Mouse (Mus musculus) CD8-positive naive resting alpha-beta T cell, adult 2 months (primary cell): Measurements from ENCODE around the gene Cacna1e.

Source experiments
- DNase-seq, 2 experiments: peaks; one replicate each; pipeline ENCODE4 v3.0.0; 2022; ENCODE audit warnings: low read depth in 2 of 2, low spot score in 2 of 2

The Cacna1e gene

GRCm38 (mm10) chr1:154635766-154636165 lies 248.5 kb downstream of the Cacna1e start:
- no peak for DNase-seq

DNA sequence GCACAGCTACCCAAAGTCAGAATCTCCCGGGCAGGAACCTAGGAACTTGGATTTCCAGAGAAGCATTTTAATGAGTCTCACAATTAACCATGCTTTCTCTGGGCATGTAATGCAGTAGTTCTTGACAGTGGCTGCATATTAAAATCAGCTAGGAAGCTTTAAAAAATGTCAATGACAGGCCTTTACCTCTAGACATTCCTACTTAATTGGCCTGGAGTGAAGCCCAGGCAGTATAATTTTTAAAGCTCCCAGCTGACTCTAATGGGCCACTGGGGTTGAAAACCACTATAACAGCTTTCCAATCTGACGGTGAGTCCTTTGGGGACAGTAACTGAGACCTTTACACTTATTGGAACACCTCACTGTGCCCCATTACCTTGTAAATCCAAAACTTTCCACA lies 251.4 kb downstream of the Cacna1e start:
- no peak for DNase-seq

- DNase-seq, result no peak
These were observed 261.3 kb downstream of the Cacna1e start for GRCm38 (mm10) chr1:154622666-154623653.

DNA sequence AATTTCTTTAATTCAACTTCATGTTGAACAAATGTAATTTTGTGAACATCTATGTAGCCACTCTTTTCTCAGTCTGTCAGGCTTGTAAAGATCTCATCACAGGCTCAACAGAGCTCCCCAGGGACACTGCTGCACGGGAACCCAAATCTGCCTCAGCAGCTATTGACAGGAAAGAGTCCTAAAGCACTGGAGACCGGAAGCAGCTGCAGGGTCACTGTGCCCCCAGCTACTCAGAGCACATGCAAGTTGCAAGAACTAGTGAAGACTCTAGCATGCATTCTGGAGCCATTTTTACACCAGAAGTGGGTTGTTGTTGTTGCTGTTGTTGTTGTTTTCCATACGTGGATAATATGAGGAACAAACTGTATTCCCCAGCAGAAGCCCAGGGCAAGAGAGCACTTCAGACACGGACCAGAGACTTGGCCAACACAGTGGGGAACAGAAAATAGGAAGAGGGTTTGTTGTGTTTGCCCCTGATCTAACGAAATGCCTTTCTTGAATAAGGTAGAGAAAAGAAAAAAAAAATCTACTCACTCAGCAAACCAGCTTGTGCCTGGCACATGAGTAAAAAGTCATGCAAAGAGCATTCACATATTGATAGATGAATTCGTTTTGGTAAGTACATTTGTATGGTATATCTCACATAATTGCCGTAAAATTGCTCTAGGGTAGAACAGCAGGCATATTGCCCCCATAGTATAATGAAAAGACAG lies 266.4 kb downstream of the Cacna1e start:
- no peak for DNase-seq

DNA sequence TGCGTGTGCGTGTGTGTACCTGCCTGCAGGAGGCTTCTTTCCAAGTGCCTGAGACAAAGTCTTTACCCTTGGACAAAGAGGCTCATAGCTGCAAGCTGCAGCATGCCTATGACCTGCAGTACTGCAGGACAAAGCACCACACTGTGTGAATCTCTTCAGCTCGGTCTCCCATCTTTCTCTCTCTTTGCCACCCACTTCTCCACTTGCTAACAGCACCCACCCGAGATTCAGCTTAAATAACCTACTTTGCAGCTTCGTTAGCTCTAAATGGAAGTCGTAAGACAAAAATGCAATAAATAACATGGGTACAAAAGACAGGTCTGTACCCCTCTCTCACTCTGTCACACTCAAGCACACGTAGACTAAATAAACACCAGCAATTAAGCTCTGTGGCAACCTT lies 268.5 kb downstream of the Cacna1e start:
- no peak for DNase-seq

DNA sequence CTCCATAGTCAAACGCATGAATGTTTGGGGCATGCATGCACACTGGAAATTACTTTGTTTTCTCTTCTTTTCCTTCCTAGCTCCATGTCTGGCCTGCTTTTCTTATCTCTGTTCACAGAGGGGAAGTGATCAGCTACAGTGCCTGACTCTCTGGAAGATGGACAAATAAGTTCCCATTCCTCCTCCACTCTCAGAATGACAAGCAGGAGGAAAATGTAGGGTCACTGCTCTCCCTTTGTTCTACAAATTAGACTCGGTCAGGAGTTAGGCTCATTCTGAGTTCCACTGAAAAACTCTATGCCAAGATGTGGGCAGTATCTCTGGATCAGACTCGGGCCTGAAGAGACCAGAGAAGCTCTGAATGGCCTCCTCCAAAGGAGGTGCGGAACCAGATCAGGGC lies 275.8 kb downstream of the Cacna1e start:
- DNase-seq, result no peak

GRCm38 (mm10) chr1:154607406-154607805 lies 276.9 kb downstream of the Cacna1e start:
- DNase-seq, result no peak

GRCm38 (mm10) chr1:154605601-154606000 lies 278.7 kb downstream of the Cacna1e start:
- DNase-seq, result no peak

DNA sequence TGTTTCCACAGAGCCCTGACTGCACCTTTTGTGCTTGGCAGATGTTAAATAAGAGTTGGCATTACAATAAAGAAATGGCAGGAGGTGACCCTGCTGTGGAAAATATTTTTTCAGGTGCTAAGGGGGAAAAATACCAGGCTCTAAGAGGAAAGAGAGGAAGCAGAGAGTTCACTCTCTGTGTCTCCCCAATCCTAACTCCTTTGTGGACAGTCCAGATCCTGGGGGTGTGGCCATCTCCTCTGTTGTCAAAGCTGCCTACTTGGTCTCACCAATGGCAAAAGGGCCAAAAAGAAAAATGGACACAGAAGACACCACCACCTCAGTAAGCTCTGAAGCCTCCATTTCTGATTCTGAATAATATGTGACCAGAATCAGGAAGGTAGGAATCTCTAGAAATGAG lies 280.5 kb downstream of the Cacna1e start:
- DNase-seq, result no peak

DNA sequence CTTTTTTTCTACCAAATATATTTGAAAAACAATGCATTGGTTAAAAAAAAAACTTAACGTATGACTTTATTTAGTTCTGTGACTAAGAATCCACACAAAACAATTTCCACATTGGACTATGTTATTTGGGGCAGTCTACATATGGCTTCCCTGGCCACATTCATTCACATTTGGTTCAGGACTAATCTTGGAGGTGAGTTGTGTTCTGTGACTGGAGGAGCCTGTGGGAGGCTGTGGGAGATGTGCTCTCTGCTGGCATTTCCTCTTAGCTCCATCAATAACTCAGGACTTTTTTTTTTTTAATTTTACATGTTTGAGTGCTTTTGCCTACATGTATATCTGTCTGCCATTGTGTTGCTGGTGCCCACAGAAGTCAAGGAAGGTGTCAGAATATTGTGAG lies 281.8 kb downstream of the Cacna1e start:
- no peak for DNase-seq

DNA sequence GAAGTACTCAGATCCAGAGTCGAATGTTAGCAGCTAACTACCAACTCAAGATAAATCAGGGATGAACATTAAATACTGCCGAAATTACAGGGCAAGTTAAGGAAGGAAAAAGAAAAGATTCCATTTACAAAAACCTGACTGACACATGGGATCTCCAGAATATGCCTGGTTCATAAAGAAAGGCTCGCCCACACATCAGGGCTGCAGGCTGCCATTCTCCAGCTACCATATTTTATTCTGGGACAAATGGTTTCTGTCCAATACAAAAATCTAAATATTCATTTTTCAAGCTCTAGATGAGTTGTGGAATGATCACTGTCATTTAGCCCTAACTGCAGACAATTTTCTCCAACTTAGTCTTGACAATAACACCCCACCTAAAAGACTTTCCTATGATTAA lies 301.8 kb downstream of the Cacna1e start:
- DNase-seq, result no peak

DNA sequence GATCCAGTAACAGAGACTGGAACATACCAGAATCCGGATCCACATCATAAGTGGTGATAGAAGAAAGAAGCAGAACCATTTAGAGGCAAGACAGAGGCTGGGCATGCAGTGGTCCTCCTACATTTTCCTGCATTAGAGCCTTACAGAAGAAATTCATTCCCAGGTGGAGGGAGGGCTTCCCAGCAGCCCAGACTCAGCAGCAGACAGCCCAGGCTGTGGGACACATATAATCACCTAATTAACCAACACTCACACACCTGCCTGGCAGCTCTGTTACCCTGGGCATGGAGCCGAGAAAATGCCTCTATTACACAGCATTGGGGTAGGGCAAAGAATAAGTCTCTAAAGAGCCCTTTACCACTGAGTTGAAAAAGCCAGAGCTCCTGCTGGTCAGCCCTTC lies 304.4 kb downstream of the Cacna1e start:
- no peak for DNase-seq

- DNase-seq, result no peak
These were observed 305.6 kb downstream of the Cacna1e start for GRCm38 (mm10) chr1:154578748-154579147.

- no peak for DNase-seq
These were observed 307.9 kb downstream of the Cacna1e start for GRCm38 (mm10) chr1:154576418-154576817.

DNA sequence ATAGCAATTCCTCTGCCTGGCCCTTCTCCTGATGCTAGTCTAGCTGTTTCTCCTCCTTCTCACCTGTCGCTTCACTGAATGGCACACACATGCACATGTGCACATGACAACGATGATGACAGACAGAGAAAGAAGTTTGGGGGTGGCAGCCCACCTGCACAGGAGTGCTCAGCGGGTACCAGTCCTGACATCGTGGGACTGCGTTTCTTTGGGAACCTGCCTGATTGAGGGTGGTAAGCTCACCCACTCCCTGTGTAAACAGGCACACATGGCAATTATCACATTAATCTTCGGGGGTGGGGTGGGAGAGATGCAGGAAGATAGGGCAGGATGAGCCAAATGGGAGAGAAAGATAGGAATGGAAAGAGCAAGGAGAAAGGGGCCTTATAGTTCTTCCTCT lies 318.3 kb downstream of the Cacna1e start:
- no peak for DNase-seq

GRCm38 (mm10) chr1:154555811-154556210 lies 328.5 kb downstream of the Cacna1e start:
- no peak for DNase-seq

GRCm38 (mm10) chr1:154553132-154553531 lies 331.2 kb downstream of the Cacna1e start:
- no peak for DNase-seq

- DNase-seq, result no peak
These were observed 346.9 kb downstream of the Cacna1e start for GRCm38 (mm10) chr1:154537445-154537844.

DNA sequence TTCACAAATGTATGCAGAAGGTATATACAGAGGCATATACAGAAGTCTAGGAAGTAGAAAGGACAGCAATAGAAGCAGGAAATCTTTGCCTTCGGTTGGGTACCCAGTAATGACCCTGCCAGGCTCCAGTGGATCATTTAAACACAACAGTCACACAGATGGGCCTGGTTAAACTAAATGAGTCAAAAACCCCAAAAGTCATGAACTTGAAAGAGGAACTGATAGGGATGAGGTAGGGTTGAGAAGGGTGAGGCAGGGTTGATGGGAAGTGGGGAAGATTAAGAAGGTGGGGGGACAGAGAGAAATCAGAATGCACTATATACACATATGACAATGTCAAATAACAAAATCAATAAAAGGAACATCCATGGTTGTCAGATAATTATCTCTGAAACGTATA lies 347.5 kb downstream of the Cacna1e start:
- no peak for DNase-seq

DNA sequence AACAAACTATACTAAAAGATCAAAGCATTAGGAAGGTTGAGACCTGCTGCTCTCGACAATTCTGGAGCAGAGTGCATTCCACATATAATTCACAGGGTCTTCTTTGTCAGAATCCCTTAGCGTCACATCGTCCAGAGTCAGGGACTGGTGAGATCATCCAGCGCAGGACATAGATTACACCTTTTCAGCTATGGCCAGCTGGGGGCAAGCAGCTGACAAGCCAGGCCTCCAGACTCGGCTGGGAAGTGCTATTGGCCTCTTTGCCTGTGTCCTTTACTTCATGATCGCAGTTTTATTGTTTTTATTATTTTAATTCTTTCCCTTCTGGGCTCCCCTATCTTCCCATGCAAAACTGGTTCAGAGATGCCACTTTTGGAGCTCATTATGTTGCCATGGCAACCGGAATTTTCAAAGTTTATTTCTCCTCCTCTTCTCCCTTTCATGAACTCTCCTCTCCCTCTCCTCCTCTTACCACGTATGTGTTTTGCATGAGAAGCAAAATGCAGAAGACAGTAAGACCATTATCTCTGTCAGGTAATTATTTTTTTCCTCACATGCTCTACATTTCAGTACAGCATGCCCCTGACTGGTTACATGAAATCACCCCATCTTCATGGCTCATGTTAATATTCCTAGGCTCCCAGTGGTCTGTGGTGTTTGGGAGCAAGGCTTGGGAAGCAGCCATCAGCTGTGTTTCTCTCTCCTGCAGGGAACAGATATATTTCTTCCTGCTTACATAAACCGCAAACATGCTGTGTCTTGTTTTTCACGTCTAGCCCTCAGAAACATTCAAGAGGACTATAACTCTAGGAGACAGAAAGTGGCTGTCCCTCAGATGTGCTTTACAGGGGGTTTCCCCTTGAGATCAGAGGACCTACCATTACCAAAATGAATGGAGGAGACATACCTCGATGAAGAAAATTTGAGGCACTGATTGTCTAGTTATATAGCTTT lies 351.0 kb downstream of the Cacna1e start:
- no peak for DNase-seq

DNA sequence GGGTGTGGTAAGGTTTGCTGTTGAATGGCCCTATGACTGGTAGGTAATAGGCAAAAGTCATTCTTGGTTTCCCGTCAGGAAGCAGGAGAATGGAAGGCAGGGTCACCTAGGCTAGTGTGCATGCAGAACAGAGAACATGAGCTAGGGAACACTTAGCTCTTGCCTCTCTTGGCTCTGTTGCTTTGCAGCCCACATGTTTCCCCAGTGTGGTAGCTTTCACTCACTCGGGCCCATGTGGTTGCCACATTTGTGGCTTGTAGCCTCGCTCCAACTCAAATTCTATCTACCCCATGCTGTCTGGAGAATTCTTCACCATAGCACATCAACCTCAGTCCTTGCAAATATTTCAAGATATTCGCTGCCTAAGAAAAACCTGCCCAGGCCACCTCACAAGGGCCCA lies 354.6 kb downstream of the Cacna1e start:
- DNase-seq, result no peak
